Mouse (Mus musculus) right cerebral cortex, postnatal 14 days (tissue): ENCODE results near the gene Borcs5.
A peak's percentile ranks its signal among the peaks of the same experiment; 100 is the strongest.
"Not testable (repeated sequence)": the region's sequence is repeated elsewhere in the genome, so short reads cannot be mapped to it uniquely, and the experiment has no call there.

Source experiments
- DNase-seq: peaks from one replicate; pipeline ENCODE4 v3.0.0; 2022

Gene Borcs5

DNA sequence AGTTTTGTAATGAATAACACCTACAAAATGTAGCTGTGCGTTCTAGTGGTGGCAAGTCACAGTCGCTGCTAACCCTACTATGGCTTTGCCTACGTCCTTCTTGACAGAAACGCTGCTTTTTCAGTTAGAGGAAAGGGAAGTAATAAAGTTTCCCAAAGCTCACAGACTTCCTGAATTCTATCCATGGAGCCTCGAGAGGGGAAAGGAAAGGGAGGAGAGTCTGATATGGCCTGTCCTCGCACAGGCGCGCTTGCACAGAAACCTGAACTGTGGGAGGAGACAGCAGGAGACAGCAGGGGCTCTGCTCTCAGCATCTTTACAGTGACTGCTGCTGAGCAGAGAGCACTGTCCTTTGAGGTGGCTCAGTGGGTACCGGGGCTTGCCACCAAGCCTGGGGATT, 8.9 kb upstream of the Borcs5 start:
- DNase-seq = no peak

DNA sequence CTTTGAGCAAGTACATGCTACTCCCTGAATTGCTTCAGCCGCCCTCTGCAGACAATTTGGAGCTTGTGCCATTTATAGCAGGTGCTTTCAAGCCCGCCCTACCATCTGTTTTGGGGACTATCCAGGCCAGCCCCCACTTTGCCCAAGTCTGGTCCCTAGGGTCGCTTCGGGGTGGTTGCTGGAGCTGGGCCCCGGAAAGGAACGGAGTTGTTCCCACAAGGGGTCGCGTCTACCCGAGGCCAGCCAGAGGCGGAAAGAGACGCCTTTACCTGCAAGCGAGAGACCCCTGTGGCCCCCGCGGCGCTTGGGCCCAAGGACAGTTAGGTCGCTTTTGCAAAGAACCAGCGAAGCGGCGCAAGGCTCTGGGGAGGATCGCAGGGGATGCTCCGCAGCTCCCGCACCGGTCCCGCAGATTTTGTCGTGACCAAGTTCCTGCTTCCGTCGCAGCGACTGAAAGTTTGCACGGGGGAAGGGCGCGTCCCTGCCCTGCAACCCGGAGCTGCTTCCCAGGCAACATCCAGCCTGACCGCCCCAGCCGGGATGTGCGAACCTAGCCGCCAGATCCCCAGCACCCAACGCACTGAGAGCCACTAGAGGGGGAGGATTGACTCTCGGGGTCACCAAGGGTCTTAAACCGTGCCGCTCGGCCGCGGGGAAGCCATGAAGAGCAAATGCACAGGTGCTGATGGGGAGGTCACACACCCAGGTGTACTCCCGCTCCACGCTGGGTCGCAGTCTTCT, 7.2 kb upstream of the Borcs5 start, which contains the start of gene Mansc1:
Gene Mansc1, minus strand, starts transcription at position 542 of the 741 bp plus-strand sequence.
- peak; percentile 65 for DNase-seq

DNA sequence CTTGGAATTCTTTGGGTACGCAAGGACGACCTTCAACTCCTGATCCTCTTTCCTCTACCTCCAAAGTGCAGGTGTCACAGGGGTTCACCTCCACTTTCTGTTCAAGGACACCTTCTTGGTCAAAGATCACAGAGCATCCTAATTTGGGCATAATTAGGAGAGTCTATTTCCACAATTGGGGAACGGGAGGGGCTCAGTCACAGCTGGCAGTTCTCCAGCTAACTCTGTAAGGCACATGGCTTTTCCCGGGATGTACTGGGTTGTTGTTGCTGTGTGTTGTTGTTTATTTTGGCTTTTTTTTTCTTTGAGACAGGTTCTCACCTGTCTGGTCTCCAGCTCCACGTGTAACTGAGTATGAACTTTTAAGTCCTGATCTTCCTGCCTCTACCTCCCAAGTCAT, 6.6 kb upstream of the Borcs5 start:
- no peak for DNase-seq

DNA sequence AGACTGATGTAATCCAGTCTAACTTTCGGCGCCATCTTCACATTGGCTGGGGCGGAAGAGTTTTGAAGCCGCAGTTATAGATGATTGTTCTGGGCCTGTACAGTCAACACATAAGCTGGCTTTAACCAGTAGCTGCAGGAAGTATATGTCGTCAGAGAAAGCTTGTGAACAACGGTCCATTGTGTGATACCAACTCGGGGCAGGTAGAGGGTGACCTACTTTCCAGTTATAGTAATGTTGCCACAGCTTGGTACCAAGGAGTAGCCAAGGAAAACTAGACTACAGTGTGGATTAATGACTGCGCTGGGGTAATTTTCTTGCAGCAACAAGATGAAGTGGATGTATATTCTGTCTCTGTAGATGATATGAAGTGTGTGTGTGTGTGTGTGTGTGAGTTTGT, 5.8 kb upstream of the Borcs5 start:
- no peak for DNase-seq

DNA sequence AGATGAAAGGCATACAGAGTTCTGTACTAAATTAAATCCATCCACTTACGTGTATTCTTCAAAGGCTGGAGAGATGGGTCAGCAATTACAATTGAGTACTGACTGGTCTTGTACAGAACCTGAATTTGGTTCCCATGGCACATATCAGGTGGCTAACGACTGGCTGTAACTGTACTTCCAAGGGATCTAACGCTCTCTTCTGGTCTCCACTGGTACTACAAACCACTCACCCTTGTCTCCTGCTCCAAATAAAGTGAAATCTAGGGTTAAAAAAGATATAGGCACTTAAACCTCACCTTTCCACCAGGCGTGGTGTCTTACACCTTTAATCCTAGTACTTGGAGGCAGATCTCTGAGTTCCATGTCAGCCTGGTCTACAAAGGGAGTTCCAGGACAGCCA, 2.8 kb upstream of the Borcs5 start:
- no peak for DNase-seq

DNA sequence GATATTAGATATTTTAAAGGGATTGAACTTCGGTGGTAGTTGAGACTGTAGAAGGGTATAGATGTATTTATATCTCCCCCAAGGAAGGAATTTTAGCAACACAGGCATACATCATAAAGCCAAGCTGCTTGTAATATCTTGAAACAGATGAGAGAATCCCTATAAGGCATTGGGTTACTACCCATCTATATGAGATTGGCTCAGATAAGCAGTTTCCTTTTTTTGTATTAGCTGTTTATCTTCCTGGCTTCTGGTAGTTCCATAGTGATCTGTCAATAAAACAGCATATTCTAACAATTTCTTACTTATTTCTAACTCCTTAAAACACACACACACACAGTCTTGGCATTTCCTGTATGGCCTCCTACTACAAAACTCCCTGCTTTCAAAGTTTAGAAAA, 590 bp downstream of the Borcs5 start:
- no peak for DNase-seq

DNA sequence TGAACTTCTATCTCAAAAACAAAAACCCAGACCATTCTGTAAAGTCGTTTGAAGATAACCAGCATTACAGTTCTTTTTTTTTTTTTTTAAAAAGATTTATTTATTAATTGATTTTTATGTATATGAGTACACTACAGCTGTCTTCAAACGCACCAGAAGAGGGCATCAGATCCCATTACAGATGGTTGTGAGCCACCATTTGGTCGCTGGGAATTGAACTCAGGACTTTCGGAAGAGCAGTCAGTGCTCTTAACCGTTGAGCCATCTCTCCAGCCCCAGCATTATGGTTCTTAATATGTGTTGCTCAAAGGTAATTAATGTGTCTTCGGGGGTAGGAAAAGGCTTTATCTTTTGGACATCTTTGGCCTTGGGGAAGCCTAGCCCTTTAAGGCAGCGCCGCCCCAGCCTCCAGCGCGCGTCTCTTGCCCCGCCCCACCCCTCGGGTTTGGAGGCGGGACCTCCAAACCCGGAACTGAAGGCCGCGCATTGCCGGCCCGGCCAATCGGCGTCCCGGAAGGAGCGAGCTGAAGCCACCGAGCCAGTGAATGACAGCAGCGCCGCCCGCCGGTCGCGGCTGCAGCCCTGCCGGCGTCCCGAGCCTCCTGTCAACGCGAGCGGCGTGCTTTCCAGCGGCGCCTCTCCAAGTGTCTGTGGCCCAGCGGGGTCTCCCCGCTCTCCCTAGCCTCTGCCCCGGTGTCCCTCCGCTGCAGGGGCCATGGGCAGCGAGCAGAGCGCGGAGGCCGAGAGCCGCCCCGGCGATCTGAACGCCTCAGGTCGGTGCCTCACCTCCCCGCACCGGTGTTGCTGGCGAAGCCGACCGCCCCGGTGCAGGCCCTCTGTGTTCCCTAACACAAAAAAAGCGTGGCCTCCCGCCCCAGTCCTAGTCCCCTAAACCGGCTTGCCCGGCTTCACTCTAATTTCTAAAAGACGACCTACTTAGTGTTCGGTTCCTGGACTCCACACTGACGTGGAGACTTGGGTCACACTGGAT, 1.5 kb downstream of the Borcs5 start:
- DNase-seq = peak; percentile 95

DNA sequence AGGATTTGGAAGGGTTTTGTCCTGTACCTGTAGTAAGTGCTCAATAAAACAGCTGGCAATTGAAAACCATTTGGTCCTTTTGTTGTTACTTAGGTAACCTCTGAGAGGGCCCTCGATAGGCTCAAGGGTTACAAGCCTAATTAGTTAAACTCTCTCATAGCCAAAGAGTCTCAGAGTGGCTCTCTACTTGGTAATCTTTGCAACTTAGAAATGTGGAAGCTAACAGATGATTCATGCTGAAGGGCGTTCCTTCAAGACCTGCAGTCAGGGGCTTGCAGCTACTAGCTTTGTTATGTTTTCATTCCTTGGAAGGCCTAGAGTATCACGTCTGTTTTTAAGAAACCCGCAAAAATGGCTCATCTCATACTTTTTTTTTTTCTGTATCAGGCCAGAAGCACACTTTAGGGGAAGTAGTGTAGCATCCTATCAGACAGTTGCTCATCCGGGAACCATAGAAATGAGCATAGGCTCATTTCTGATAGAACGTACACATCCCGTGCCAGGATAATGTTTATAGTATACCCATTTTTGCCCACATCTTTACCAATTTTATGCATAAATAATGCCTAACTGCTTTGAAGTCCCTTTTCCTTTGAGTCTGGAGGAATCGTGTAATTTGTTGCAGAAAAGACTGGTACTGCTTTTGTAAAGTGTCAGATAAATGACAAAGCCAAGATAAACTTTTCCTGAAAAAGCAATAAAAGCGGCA, 2.6 kb downstream of the Borcs5 start:
- DNase-seq = no peak

DNA sequence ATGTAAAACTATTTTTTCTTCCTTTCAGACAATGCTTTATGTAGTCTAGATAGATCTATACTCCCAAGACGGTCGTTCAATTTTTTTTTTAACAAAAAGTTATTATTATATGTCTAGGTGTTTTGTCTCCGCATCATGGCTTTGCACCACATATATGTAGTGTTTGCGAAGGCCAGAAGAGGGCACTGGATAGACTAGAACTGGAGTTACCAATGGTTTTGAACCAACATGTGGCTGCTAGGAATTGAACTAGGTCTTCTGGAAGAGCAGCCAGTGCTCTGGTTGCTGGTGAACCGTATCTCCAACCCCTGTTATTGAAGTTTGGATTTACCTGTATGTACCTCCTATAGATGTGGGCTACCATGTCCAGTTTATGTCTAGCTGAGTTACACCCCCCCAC, 4.0 kb downstream of the Borcs5 start:
- no peak for DNase-seq

DNA sequence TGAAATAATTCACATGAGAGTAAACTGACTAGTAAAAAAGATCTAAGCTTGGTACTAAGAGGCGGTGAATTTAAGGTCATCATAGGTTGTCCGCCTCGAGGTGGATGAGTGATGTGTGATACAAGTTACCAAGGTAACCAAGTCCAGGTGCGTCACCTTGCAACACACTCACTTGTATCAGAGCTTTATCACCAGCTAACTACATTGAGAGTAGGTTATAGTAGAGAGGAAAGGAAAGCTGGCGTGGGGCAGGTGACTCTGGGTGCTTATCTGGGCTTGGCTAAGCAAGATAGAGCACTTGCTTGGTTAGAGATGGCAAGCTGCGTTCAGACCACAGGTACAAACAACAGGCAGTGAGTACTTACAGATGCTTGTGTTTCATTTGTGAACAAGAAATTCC, 7.5 kb downstream of the Borcs5 start:
- no peak for DNase-seq

DNA sequence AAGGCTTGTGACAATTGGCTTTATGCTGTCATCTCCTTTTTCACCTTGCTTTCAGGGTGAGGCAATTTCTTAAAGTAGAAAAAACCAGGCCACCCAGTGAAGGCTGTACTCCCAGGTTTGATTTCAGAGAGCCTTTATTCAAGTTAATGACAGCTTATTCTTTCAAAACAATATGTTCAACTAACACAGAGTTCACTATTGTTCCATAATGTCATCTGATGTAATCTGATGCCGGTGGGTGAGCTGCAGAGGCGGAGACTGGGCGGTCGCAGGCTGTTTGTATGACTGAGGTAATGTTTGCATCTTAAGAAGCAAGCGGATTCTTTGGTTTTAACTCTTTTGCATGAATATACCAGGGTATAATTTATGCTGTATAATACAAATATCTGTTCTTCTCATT, 8.3 kb downstream of the Borcs5 start:
- DNase-seq = no peak

DNA sequence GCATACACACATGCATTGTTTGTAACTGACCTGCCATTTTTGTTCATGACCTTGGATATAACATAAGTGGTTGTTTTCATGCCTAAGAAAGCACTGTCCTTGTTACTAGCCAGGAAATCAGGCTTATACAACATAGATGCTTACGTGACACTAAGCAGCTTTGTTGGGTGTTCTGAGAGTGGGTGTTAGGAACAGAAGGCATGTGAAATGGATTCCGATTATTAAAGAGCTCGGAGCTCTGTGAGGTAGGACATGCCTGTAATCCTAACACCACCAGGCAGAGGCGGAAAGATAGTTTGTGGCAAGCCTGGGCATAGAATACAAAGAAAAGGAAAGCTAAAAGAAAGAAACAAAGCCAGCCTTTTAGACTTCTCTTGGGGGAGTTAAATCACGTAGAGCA, 9.0 kb downstream of the Borcs5 start:
- no peak for DNase-seq

DNA sequence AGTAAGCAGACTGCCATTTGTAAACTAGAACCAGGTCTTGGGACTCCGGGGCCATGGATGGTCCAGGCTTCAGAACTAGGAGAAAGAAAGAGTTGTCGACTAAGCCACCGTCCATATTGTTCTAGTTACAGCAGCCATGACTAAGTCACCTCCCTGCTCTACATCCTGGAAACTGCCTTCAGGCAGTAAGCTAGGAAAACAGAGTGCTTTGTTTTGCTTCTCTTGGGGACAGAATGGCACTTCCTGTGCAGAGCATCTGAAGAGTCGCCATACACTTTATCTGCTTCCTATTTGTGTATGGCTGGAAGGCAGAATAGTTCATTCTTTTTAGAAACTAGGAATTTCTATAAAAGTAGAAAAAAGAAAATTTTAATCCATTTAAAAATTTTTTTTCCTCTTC, 17.2 kb downstream of the Borcs5 start:
- no peak for DNase-seq

DNA sequence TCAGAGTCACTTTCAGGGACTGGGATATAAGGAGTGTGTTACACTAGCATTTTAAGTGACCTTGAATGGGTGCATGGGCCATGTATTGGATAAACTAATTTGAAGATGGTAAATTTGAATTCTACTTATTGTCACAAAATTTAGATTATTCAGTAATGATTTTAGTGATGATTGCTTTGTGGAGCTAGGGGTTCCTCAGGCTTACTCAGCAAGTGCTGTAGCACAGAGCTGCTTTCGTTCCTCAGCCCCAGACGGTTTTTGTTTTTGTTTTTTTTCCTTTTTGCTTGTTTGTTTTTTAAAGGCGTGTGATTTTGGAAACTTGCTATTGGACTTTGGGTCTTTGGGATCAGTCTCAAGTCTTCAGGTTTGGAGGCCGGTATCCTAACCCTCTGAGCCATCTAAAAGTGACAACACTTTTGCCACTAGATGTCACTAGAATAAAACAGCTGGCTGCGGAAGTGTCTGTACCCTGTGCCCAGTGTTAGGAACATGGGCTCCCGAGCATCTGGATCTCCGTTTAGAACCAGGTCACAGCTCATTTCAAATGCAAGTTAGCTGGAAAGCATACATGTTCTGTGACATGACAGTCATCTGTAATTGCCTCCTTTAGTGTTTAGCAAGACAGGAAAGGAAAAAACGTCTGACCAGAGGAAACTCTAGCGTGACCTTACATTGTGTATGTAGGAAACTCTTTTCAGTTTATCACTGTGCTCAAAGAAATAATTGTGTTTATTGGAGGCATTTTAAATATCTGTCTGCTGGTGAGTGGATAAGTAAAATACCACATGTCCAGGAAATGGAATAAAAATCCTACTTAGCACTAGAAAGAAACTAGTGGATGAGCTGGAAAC, 20.0 kb downstream of the Borcs5 start:
- peak; percentile 39 for DNase-seq

DNA sequence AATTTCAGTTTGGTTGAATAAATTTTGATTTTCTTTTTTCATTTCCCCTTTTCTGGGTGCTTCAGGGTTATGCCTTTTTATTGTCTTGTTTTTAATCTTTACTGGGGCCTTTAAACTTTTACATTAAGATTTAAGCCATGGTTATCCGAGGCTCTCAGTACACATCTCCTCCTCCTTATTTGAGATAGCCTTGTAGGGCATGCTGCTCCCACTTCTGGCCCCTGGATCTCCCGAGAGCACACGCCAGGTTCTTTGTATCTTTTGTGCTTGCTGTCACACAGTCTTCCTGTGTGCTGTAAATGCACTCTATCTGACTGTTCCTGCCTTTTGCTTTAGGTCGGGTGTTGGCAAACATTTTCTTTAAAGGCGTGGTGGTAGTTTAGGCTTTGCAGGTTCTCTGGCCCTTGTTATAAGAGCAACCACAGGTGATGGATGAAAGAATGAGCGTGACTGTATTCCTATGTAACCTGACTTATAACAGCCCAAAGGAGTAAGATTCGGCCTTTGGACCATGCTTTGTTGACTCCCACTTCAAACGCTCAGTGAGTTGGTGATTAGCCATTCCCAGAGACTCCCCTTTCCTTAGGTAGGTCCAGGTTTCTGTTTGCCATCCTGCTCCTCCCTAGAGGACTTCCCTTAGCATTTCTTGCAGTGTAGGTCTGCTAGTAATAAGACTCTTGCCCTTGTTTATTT, 21.6 kb downstream of the Borcs5 start:
- no peak for DNase-seq

DNA sequence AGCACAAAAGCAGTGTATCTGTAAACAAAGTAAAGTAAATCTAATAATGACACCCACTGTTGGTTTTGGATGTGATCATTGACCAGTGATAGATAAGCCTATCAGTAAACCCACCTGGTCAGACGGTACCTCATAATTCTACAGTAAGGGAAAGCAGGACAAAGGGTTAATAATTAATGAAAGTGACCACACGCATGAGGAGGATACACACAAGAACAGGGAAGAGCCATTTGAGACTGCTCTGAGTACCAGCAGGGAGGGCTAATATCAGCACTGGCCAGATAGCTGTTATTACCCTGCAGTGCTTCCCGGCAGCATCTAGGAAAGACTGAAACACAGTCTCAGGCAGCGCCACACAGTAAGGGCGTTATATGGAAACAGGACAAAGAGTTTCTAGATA, 25.3 kb downstream of the Borcs5 start:
- DNase-seq = no peak

DNA sequence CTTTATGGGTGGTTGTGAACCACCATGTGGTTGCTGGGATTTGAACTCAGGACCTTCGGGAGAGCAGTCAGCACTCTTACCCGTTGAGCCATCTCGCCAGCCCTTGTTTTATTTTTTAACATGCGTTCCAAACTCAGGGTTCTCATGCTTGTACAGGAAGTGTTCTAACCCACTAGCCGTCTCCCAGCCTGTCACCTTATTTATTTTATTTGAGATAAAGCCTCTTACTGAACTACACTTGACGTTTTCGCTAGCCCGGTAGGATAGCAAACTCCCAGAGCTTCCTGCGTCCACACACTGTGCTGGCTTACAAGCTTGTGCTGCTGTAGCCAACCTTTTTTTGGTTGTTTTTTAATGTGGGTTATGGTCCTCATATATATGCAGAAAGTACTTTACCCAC, 26.5 kb downstream of the Borcs5 start:
- no peak for DNase-seq

DNA sequence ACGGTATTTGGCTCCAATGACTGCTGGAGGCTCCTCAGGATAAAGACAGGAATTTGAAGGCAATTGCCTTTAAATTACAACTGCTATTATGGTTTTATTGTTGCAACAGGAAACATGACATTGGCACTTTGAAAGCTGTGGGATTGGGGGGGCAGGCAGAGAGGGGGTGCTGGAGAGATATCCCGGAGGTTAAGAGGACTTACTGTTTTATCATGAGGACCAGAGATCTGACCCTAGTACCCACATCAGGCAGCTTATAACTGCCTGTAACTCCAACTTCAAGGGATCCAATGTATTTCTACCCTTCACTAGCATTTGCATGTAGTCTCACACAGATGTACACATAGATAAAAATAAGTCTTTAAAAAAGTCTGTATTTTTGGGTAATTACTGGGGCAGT, 29.2 kb downstream of the Borcs5 start:
- no peak for DNase-seq

DNA sequence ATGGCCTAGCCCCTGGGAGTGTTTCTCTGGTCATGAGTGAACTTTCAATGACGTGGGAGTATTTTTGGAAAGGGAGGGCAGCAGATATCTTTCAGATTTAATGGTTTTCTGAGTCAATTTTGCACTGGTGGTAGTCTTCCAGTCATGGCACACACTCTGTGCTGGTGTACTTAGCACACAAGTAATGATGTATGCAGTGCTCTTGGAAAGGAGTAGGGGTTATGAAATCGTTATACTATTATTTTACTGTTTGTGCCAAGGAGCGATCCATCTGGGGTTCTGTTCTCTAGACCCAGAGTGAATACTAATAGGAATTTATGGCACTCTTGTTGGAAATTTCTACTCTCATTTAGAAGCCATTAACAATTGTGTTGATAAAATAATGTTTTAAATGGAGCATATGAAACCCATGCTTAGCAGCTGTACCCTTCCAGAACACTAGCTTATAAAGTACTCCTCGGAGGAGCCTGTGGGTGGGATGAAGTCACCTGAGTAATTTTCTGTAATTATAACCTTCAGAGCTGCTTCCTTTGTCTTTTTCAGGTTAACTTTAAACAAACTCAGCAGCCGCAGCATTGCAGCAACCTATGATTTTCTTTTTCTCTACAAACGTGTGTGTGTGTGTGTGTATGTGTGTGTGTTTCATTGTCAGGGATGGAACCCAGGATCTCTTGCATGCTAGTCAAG, 30.0 kb downstream of the Borcs5 start:
- no peak for DNase-seq

DNA sequence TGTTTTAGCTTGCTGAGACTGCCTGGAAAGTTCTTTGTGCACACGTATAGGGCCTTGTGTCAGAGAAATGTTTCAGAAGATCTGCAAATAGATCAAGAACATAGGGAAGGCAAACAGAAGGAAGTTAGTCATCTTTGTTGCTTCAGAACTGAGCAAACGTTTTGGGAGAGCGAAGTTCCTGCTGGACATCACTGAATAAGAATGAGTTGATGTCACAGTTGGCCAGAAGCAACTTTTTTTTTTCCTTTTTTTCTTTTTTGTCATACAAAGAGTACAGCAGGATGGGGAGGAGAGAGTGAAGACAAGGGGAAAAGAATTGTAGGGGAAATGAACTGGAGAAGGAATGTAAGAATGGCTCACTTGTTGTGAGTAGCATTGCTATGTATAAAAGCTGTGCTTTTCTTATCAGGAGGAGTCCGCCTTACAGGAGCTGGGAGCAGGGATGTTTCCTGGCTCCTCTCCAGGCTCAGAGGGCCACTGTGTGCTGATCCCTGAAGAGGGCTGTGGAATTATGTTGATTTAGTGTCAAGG, 31.6 kb downstream of the Borcs5 start:
- no peak for DNase-seq

DNA sequence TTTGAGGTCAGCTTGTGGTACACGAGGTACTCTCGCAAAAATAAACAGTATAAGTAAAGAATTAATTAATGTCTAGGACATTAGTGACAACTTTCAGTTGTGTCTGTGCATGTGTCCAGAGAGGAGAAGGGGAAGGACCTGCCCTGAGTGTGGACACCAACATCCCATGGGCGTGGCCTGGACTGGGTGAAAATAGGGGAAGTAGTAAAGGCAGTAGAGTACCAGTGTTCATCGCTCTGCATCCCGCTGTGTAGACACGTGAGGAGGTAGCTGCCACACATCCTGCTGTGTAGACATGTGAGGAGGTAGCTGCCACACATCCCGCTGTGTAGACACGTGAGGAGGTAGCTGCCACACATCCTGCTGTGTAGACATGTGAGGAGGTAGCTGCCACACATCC, 34.4 kb downstream of the Borcs5 start:
- DNase-seq = not testable (repeated sequence)
